Mouse (Mus musculus) retina, adult 2 months (tissue): ENCODE measurements around the gene Snx9.

Experiments used
- DNase-seq: peaks from one replicate; pipeline ENCODE4 v3.0.0-alpha.2; 2012; ENCODE audit warnings: low read depth, low spot score

Gene Snx9

GRCm38 (mm10) chr17:5806823-5807222 is 34.3 kb upstream of the Snx9 start:
- no peak for DNase-seq

GRCm38 (mm10) chr17:5807847-5808386 is 33.2 kb upstream of the Snx9 start:
- DNase-seq, result no peak

GRCm38 (mm10) chr17:5813863-5814640 is 27.1 kb upstream of the Snx9 start:
- no peak for DNase-seq

- DNase-seq, result no peak
Measured at GRCm38 (mm10) chr17:5814641-5814920, 26.5 kb upstream of the Snx9 start.

- DNase-seq, result no peak
Measured at GRCm38 (mm10) chr17:5817871-5818270, 23.3 kb upstream of the Snx9 start.

GRCm38 (mm10) chr17:5819105-5819504 is 22.0 kb upstream of the Snx9 start:
- no peak for DNase-seq

GRCm38 (mm10) chr17:5819799-5820201 is 21.3 kb upstream of the Snx9 start:
- no peak for DNase-seq

- no peak for DNase-seq
Measured at GRCm38 (mm10) chr17:5822541-5822940, 18.6 kb upstream of the Snx9 start.

GRCm38 (mm10) chr17:5823032-5823431 is 18.1 kb upstream of the Snx9 start:
- no peak for DNase-seq

- DNase-seq, result no peak
Measured at GRCm38 (mm10) chr17:5827836-5828582, 13.1 kb upstream of the Snx9 start.

GRCm38 (mm10) chr17:5828583-5828836 is 12.6 kb upstream of the Snx9 start:
- no peak for DNase-seq

GRCm38 (mm10) chr17:5828944-5829343 is 12.2 kb upstream of the Snx9 start:
- DNase-seq, result no peak

- DNase-seq, result no peak
Measured at GRCm38 (mm10) chr17:5829930-5830329, 11.2 kb upstream of the Snx9 start.

- DNase-seq, result no peak
Measured at GRCm38 (mm10) chr17:5830382-5830781, 10.7 kb upstream of the Snx9 start.

GRCm38 (mm10) chr17:5830832-5831231 is 10.3 kb upstream of the Snx9 start:
- no peak for DNase-seq

- no peak for DNase-seq
Measured at GRCm38 (mm10) chr17:5831257-5831806, 9.8 kb upstream of the Snx9 start.

- no peak for DNase-seq
Measured at GRCm38 (mm10) chr17:5834166-5834565, 7.0 kb upstream of the Snx9 start.

GRCm38 (mm10) chr17:5834798-5835328 is 6.3 kb upstream of the Snx9 start:
- DNase-seq, result no peak

GRCm38 (mm10) chr17:5839549-5840240 is 1.4 kb upstream of the Snx9 start:
- DNase-seq, result no peak

GRCm38 (mm10) chr17:5840550-5841127 is 490 bp upstream of the Snx9 start:
- DNase-seq, result no peak

- DNase-seq, result no peak
Measured at GRCm38 (mm10) chr17:5841943-5842273, 779 bp downstream of the Snx9 start.
